Mouse (Mus musculus) lung, adult 2 months (tissue): Measurements from ENCODE around the gene Ptch1. TPM values are rescaled to one million over a fixed set of nuclear protein-coding genes. Genes with fewer than 3 reads are reported as not detected.

ENCODE experiments used
- DNase-seq: peaks from one replicate; pipeline ENCODE4 v3.0.0; 2022
- H3K4me1 ChIP-seq: fragments of 200-500 bp; 2 replicates; pipeline ENCODE4 v1.6.1; 2011; ENCODE audit warnings: low read length; ENCODE audit not compliant: control insufficient read depth, insufficient read depth
- H3K4me3 ChIP-seq: fragments of 200-500 bp; replicated peaks from 2 replicates; pipeline ENCODE3; 2011; ENCODE audit warnings: low read depth, mild to moderate bottlenecking, control low read depth, low read length; ENCODE audit errors: extremely low read depth
- CTCF ChIP-seq: fragments of 200-500 bp; IDR thresholded peaks from 2 replicates; pipeline ENCODE4 v1.5.1; 2011; ENCODE audit warnings: mild to moderate bottlenecking, low read length, control low read depth; ENCODE audit not compliant: insufficient read depth
- POLR2A ChIP-seq: fragments of 200-500 bp; IDR thresholded peaks from 2 replicates; pipeline ENCODE4 v1.6.1; 2011; ENCODE audit warnings: low read depth, mild to moderate bottlenecking, control low read depth, low read length, borderline replicate concordance; ENCODE audit errors: extremely low read depth
- WGBS: fragments of 180-500 bp; shearing (Covaris S2); methylation state at CpG from one replicate; pipeline ENCODE4 v1.1.7; 2018; 5-methylcytosine and 5-hydroxymethylcytosine counted together
- polyA plus RNA-seq: library from polyadenylated mRNA; depleted of rRNA; stranded (reverse); fragments of >200 nt; gene quantifications from 2 replicates; pipeline ENCODE4 v1.2.3, GENCODE M21; 2012

The Ptch1 gene
- polyA plus RNA-seq, 1 experiment: 41.4 TPM

DNA sequence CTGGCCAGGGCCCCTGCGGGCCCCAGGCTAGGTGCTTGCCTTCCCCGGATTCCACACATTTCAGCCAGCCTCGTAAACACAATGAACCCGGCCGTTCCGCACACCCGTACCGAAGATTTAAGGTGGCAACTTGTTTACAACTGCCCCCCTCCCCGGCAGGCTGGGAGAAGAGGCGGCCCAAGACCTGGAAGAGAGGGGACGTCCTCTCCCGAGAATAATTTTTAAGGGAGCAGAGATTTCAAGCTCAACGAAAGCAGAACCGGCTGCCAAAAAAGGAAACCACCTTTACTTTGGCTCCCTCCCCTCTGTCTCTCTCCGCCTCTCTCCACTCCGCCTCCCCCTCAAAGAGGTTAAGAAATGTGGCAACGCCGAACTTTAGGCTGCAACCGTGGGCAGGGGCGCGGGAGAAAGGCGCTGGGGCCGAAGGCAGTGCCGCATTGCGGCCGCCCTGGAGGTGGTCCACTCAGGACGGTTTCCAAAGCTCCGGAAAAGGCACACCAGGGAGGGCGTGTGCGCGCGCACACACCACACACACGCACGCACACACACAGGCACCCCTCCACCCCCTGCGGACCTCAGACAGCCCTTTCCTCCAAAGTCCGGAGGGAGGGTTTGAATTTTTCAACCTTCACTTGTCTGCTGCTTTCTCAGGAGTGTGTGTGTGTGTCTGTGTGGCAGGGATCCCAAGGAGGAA lies 8.6 kb downstream of the Ptch1 start:
- TF ChIP-seq CTCF (no peak), POLR2A (peak; percentile 83; the same call in 1 of the 2 replicates)
- H3K4me3 ChIP-seq: peak overlapping the region; percentile 61
- DNase-seq: peak; percentile 83
- H3K4me1 ChIP-seq: peaks cover 5% of the 10 kb centered on the region
- under 1% methylated on average over 36 of the region's 36 CpGs for WGBS

DNA sequence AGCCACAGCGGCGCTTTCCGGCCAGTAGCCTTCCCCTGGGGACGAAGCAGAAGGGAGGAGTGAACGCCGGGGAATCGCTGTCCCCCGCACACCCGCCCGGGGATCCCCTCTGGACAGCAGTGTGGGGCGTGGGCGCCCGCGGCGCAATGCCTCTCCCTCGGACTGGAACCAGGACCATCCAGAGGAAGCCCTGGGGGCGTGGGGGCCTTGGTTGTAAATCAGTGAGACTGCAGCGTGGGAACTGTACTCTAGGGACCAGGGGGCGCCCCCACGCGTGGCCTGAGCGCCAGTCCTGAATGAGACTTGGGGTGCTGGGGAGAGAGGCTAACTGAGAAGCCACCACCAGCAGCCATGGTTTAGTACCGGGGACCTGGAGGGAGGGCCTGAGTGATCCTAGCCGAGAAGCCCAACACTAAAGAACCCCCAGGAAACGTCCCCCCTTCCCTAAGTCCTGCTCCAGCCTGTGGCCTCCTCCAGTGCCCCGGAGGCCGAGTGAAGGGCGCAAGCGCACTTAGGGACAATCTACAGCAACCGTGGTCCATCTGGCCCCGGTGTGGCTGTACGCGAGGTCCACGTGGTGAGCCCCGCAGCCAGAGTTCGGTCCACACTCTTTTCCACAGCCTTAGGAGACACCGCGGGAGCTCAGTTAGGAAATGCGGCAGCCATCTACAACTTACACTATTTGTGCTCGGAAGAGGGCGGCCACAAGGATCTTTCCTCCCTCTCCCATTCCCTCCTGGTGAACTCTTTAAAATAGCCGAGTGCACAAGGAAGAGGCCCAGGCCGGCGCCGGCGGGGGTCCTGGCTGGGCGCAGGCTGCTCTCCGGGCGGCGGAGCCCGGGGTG lies 9.4 kb downstream of the Ptch1 start:
- Histone ChIP-seq H3K4me1 (peaks cover 5% of the 10 kb centered on the region), H3K4me3 (peak overlapping the region; percentile 61)
- DNase-seq: peak; percentile 63
- TF ChIP-seq POLR2A (peak; percentile 20; the same call in 1 of the 2 replicates), CTCF (no peak)
- WGBS: under 1% methylated on average over 51 of the region's 51 CpGs

DNA sequence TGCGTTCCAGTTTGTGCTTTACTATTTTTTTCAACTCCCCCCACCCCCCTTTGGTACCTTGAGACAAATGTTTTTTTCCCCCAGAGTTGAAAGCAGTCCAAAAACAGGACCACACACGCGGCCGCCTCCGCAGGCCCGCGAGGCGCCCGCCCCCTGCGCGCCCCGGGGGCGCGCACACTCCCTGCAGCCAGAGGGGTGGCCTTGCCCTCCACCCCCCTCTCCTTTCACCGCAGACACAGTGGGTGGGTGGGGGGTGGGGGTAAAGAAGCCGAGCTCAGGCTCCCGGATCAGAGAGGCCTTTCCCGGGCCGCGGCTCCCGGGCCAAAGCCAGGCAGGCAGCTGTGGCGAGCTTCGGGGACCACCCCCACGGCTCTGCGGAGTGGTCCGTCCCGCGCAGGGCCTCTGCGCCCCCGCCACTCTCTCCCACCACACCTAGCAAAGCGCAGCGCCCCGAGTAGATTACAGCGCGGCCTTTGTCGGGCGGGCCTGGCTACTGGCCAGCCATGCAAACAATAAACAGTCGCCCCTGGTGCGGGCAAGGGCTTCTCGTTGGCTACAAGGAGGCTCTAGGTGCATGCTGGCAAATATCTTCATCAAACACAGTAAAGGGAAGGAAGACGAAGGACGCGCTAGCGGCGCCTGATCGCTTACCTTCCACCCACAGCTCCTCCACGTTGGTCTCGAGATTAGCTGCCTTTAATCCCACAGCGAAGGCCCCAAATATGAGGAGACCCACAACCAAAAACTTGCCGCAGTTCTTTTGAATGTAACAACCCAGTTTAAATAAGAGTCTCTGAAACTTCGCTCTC lies 10.2 kb downstream of the Ptch1 start:
- Histone ChIP-seq H3K4me1 (peaks cover 2% of the 10 kb centered on the region), H3K4me3 (peak overlapping the region; percentile 61)
- WGBS: under 1% methylated on average over 51 of the region's 51 CpGs
- DNase-seq: peak; percentile 79
- no peak for TF ChIP-seq CTCF
- peak; percentile 78; the same call in 1 of the 2 replicates for TF ChIP-seq POLR2A

DNA sequence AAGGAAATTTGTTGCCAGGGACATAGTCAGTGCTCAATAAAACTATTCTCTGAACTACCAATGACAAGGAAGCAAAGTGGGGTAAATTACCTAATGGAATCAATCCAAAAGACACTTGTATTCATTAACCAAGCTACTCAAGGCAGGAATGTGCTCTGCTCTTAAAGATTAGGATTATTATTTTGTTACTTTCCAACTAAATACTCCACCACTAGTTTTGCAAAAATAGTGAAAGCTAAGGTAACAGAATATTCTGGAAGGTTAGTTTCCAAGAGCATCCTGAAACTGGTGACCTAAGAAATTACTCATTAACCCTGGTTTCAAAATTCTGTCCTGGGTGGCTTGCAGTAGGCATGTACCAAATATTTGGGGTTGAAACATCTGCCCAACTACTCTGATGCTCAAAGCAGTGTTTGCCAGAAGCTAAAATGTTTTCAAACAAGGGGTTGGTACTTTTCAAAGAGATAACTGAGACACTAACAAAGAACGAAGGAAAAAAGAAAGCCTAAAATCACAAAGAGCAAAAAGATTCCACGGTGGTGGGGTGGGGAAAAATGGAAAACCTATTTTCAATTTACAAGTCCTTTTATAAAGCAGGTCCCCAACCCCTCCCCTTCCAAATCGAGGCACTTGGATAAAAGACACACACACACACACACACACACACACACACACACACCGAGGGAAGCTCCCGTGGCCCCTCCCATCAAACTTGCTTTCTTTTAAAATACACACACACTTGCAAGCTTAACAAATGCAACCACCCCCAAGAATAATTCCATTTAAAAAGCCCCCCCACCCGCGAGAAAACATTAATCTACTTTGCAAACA lies 11.0 kb downstream of the Ptch1 start:
- 4% methylated on average over 7 of the region's 7 CpGs for WGBS
- H3K4me1 ChIP-seq: peaks cover 5% of the 10 kb centered on the region
- no peak for DNase-seq

DNA sequence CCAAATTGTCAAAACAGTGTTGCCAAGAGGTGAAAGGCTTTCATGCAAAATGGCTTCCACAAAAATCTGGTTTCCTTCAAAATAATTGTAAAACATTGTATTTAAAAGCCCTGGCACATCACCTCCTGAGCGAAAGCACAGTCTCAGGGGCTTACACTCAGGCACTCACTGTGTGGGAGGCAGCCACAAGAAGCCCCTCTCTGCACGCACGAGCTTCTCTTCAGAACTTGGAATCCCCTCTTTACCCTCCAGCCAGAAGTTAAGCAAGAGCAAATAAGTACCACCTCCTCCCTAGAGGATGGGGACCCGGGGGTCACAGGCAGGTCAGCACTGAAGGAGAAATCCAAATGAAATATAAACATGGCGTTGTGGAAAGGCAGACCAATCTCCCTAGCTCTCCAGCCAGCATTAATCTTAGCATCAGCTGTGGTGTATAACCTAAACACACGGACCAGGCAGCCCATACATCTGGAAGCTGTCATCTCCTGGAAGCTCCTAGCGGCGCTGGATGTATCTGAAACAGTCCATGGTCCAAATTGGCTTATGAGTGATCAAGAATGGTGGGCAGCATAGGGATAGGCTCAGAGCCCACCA lies 15.0 kb downstream of the Ptch1 start:
- no peak for TF ChIP-seq POLR2A
- no peak for TF ChIP-seq CTCF
- H3K4me3 ChIP-seq: no peak overlapping the region
- peaks cover 19% of the 10 kb centered on the region; the same call in 1 of the 2 replicates for H3K4me1 ChIP-seq
- DNase-seq: no peak
- WGBS: 38% methylated on average over 8 of the region's 8 CpGs

More for the DNA sequence above, 11.0 kb downstream of the Ptch1 start:
- TF ChIP-seq CTCF (no peak), POLR2A (no peak)
- peak overlapping the region; percentile 61 for H3K4me3 ChIP-seq

DNA sequence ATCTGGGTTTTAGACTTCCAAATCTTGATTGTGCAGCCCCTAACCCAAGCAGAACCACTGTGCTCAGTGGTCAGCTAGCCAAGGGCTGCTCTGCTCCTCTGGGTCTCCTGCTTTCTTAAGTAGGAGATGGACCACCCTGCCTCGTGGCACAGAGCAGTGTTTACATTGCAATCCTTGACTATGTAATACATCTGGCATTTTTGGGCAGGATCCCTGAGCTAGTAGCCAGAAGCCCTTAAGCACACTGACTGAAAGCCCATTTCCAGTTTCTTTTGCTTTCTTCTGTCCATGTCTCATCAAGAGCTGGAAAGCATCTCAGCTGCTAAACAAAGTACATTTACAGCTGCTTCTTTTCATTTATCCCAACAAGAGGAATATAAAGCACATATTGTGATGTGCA lies 17.0 kb downstream of the Ptch1 start:
- no peak for TF ChIP-seq CTCF
- no peak for TF ChIP-seq POLR2A
- H3K4me1 ChIP-seq: peaks cover 22% of the 10 kb centered on the region
- no peak overlapping the region for H3K4me3 ChIP-seq
- DNase-seq: no peak
- WGBS: 11% methylated on average over 1 of the region's 1 CpGs

DNA sequence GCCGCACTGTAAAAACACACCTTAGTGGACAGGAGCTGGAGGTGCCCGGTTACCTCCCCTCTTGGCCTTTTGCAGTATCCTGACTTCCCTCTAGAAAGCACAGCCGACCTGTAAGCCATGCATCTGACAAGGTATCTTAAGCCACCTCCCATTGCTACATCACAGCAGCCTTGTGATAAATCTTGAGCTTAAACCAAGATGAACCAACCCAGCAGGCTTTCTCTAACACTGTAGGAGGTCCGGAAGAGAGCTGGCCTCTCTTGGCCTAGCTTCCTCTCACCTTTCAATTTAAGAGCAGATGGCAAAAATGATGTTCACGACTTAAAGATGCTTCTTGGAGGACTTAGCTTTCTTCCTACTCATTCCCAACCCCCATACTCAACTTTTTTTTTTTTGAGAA lies 17.5 kb downstream of the Ptch1 start:
- Histone ChIP-seq H3K4me1 (peaks cover 22% of the 10 kb centered on the region), H3K4me3 (no peak overlapping the region)
- 46% methylated on average over 5 of the region's 5 CpGs for WGBS
- DNase-seq: no peak
- TF ChIP-seq POLR2A: no peak

DNA sequence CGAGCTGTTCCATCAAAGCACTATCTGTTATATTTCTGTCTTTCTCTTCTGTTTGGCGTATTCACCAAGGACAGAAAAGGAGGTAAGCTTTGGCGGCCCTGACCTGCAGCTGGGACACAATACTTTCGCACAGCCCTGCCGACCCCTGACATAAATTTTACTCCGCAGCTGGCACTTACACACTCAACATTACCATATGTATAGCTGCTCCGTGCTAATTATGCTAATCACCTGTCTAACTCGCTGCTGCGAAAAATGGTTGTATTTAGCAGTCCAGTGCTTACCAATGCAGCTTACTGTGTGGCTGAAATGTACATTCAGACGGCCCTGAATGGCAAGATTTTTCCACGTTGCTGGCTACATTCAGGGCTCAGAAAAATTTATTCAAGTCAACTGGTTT lies 18.8 kb downstream of the Ptch1 start:
- H3K4me3 ChIP-seq: no peak overlapping the region
- TF ChIP-seq CTCF: no peak
- no peak for TF ChIP-seq POLR2A
- DNase-seq: no peak
- WGBS: 73% methylated on average over 11 of the region's 11 CpGs
- H3K4me1 ChIP-seq: peaks cover 23% of the 10 kb centered on the region
